Mouse (Mus musculus) macrophage (primary cell): Measurements from ENCODE around the gene Nap1l4. TPM values are rescaled to one million over a fixed set of nuclear protein-coding genes. Genes with fewer than 3 reads are reported as not detected.

Experiments
- H3K27ac ChIP-seq: fragments of 350-480 bp; formaldehyde crosslinking; 2 replicates; pipeline ENCODE4 v1.9.0; 2021
- H3K36me3 ChIP-seq: fragments of 350-480 bp; formaldehyde crosslinking; 2 replicates; pipeline ENCODE4 v1.9.0; 2021; ENCODE audit errors: inconsistent target
- H3K4me3 ChIP-seq: fragments of 350-480 bp; formaldehyde crosslinking; 2 replicates; pipeline ENCODE4 v1.9.0; 2021; ENCODE audit errors: inconsistent target
- H3K79me2 ChIP-seq: fragments of 350-480 bp; formaldehyde crosslinking; 2 replicates; pipeline ENCODE4 v1.9.0; 2021; ENCODE audit errors: inconsistent target
- WGBS: methylation state at CpG from one replicate; pipeline ENCODE4 v1.1.7; 2026; ENCODE audit warnings: inconsistent platforms; ENCODE audit not compliant: missing documents; 5-methylcytosine and 5-hydroxymethylcytosine counted together
- polyA plus RNA-seq: library from polyadenylated mRNA; stranded (reverse); fragments of 250-400 nt; gene quantifications from 3 replicates; pipeline ENCODE4 v1.2.4, GENCODE M21; 2018; ENCODE audit warnings: inconsistent platforms
- total RNA-seq, 78 experiments: library from RNA; depleted of rRNA; stranded (reverse); fragments of 250-400 nt; gene quantifications; 1 replicate in 9 of 78; 2 replicates in 24 of 78; 3 replicates in 43 of 78; 4 replicates in 2 of 78; pipeline ENCODE4 v1.2.4; 2018; ENCODE audit warnings: inconsistent platforms in 56 of 78

The Nap1l4 gene
- total RNA-seq (2018; cell fraction: chromatin; rRNA removed): 100 to 1,000 TPM in 21 of 26 experiments, 10 to 100 TPM in 5; 62.8 to 206 (median 114) TPM
- 10 to 100 TPM; 53.4 to 80.7 (median 60.5) TPM for total RNA-seq (2018; cell fraction: cytosol; rRNA removed)
- 10 to 100 TPM; 42.8 to 93.8 (median 64.7) TPM for total RNA-seq (2018; cell fraction: nucleus; rRNA removed)
- 53.7 to 124 TPM (median 75.6 TPM) in 3 replicates for polyA plus RNA-seq

- WGBS: 0% methylated on average over 38 of the region's 43 CpGs
- H3K27ac ChIP-seq: peak within 1 kb of the TSS; percentile 82
Observed at GRCm38 (mm10) chr7:143548976-143549457, at the start of gene Nap1l4. Nap1l4 (minus strand) TSS chr7:143549106.

GRCm38 (mm10) chr7:143594865-143595264, 46.0 kb upstream of the Nap1l4 start:
- no peak overlapping the region for H3K4me3 ChIP-seq
- H3K36me3 ChIP-seq: peaks cover 28% of the 10 kb centered on the region; the same call in 1 of the 2 replicates
- WGBS: 94% methylated on average over 5 of the region's 5 CpGs
- H3K79me2 ChIP-seq: peaks cover 99% of the 10 kb centered on the region
- H3K27ac ChIP-seq: no peak overlapping the region

More at GRCm38 (mm10) chr7:143548976-143549457, at the start of gene Nap1l4:
- H3K4me3 ChIP-seq: peak within 1 kb of the TSS; percentile 83
- H3K36me3 ChIP-seq: no peaks in the 10 kb centered on the region
- H3K79me2 ChIP-seq: peaks cover 44% of the 10 kb centered on the region

DNA sequence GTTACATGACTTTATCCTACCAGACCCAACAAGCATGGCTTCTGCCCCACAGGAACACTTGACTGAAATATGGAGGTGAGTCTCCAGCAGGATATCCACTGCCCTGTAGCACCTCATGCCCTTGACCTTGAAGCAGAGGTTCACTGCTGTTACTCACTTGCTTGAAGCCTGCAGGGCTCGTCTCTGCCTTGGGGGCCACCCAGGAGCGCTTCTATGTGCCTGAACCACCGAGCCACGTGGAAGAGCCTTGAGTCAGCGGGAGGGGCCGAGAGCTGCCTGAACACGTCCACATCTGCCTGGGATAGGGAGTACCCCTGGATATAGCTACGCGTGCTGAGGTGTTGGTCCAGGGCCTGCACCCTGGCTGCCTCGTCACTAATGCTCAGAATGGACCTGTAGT, 43.3 kb upstream of the Nap1l4 start:
- Histone ChIP-seq H3K27ac (no peak overlapping the region), H3K79me2 (peaks cover 84% of the 10 kb centered on the region), H3K4me3 (no peak overlapping the region), H3K36me3 (peaks cover 47% of the 10 kb centered on the region)
- WGBS: 90% methylated on average over 10 of the region's 10 CpGs

- WGBS: 89% methylated on average over 4 of the region's 4 CpGs
- no peak overlapping the region for H3K4me3 ChIP-seq
- H3K27ac ChIP-seq: no peak overlapping the region
- H3K79me2 ChIP-seq: peaks cover 41% of the 10 kb centered on the region
- H3K36me3 ChIP-seq: peaks cover 85% of the 10 kb centered on the region
Observed at GRCm38 (mm10) chr7:143588006-143588405, 39.1 kb upstream of the Nap1l4 start.

- H3K36me3 ChIP-seq: peaks cover 85% of the 10 kb centered on the region
- no peak overlapping the region for H3K4me3 ChIP-seq
- no peak overlapping the region for H3K27ac ChIP-seq
- 90% methylated on average over 3 of the region's 5 CpGs for WGBS
- H3K79me2 ChIP-seq: peaks cover 37% of the 10 kb centered on the region
Observed at GRCm38 (mm10) chr7:143587586-143587985, 38.7 kb upstream of the Nap1l4 start.

GRCm38 (mm10) chr7:143583956-143584355, 35.0 kb upstream of the Nap1l4 start:
- peaks cover 86% of the 10 kb centered on the region for H3K36me3 ChIP-seq

DNA sequence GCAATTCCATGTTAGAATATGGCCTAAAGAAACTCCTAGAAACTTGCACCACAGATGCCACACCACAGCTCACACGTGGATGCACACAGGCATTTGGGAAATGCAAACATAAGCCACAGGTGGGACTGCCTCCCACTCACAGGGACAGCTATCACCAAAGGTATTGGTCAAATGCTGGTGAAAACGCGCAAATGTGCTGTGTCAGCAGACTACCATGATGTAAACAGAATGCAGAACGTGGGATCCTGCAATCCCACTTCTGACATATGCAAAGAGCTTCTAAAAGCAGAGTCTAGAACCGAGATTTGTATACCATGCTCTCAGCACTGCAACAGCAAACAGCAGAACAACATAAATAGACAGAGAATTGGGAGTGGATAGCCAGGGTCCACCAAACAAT, 34.1 kb upstream of the Nap1l4 start:
- Histone ChIP-seq H3K4me3 (no peak overlapping the region), H3K36me3 (peaks cover 86% of the 10 kb centered on the region), H3K27ac (no peak overlapping the region), H3K79me2 (no peaks in the 10 kb centered on the region)
- 97% methylated on average over 5 of the region's 5 CpGs for WGBS

More at GRCm38 (mm10) chr7:143583956-143584355, 35.0 kb upstream of the Nap1l4 start:
- H3K4me3 ChIP-seq: no peak overlapping the region
- 50% methylated on average over 3 of the region's 3 CpGs for WGBS
- H3K27ac ChIP-seq: no peak overlapping the region
- peaks cover under 1% of the 10 kb centered on the region; the same call in 1 of the 2 replicates for H3K79me2 ChIP-seq

DNA sequence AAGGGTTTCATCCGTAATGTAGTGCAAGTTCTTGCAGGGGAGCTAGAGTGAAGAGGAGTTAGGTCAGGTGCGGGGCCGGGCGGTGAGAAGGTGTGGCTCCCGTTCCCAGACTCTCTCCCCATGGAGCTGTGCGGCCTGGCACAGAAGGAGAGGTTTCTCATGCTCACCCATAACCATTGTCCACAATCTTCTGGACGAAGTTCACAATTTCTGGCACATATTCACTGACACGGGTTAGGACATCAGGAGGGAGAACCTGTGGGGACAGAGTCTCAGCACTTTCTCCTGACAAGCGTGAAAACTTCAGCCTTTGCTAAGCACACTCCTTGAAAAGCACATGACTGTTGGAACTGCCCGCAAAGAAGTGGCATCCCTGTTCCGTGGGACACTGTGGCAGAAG, 26.8 kb upstream of the Nap1l4 start:
- 97% methylated on average over 11 of the region's 11 CpGs for WGBS
- Histone ChIP-seq H3K4me3 (no peak overlapping the region), H3K79me2 (no peaks in the 10 kb centered on the region), H3K27ac (no peak overlapping the region), H3K36me3 (peaks cover 92% of the 10 kb centered on the region)

- no peak overlapping the region for H3K4me3 ChIP-seq
- H3K27ac ChIP-seq: no peak overlapping the region
- 24% methylated on average over 3 of the region's 3 CpGs for WGBS
Observed at GRCm38 (mm10) chr7:143565648-143566039, 16.7 kb upstream of the Nap1l4 start.

DNA sequence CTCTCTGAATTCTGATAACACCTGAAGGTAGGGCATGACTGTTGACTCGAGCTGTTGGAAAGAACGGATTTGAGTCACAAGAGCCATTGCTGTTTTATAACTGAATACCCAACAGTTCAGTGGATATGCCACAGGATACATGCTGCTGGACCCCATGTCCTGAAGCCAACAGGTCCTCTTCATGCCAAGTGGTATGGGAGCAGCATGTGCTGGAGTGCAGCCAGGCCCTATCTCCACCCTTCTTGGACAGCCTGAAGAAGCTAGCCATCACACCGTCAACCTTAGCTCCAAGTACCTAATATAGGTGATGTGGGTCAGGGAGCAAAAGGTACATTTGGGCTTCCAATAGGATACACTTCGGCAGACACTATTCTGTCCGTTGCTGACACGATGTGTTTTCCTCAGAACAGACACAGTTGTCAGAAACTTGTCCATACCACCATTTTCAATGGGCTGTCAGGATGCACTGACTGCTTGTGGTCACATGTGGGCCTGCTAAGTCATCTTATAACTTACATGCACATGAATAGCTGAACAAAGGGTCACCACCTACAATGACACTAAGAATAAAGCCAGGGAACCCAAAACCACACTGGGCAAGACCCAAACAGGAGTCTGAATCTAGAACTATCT, 16.2 kb upstream of the Nap1l4 start:
- Histone ChIP-seq H3K79me2 (no peaks in the 10 kb centered on the region), H3K36me3 (peaks cover 98% of the 10 kb centered on the region), H3K27ac (no peak overlapping the region), H3K4me3 (no peak overlapping the region)
- WGBS: 64% methylated on average over 6 of the region's 6 CpGs

More at GRCm38 (mm10) chr7:143565648-143566039, 16.7 kb upstream of the Nap1l4 start:
- H3K79me2 ChIP-seq: no peaks in the 10 kb centered on the region
- peaks cover 98% of the 10 kb centered on the region for H3K36me3 ChIP-seq

DNA sequence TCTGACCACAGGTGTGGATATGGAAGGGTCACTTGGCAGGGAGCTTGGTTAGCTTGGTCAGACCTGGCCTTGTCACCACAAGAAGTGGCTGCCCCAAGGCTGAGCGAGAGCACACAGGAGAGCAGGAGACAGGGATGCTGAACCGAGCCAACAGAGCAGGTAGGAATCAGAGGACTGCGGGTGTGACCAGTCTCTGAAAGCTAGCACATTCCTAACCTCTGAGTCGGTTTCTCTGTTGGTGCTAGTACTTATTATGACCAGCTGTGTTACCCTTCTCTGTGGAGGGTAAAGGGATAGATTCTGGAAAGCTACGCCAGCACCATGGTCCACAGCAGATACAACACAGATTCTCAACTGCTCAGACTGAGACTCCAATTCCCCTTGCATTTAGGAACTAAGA, 14.9 kb upstream of the Nap1l4 start:
- Histone ChIP-seq H3K4me3 (no peak overlapping the region), H3K36me3 (peaks cover 95% of the 10 kb centered on the region), H3K27ac (no peak overlapping the region), H3K79me2 (no peaks in the 10 kb centered on the region)
- WGBS: 95% methylated on average over 5 of the region's 5 CpGs

DNA sequence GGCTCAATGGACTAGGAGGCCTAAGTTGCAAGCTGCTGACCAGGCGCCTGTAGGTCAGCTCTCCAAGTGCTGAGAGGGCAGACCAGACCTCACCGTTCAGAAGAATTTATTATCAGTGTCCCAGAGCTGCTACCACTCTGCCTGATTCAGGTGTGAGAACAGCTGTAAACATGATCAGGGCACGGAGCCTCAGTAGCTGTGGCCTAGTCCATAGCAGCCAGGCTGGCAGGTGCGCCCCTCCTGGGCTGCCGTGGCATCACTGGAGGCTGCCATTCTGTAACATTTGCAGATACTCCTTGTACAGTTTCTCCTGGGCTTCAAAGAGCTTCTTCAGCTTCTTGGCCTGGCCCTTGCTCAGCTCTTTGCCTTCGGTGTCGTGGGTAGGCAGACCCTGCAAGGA, 8.7 kb upstream of the Nap1l4 start:
- WGBS: 88% methylated on average over 7 of the region's 7 CpGs
- Histone ChIP-seq H3K27ac (no peak overlapping the region), H3K4me3 (no peak overlapping the region), H3K36me3 (peaks cover 74% of the 10 kb centered on the region), H3K79me2 (no peaks in the 10 kb centered on the region)

GRCm38 (mm10) chr7:143556964-143557610, 8.2 kb upstream of the Nap1l4 start:
- Histone ChIP-seq H3K4me3 (no peak overlapping the region), H3K27ac (no peak overlapping the region), H3K36me3 (peaks cover 69% of the 10 kb centered on the region), H3K79me2 (no peaks in the 10 kb centered on the region)
- 79% methylated on average over 8 of the region's 8 CpGs for WGBS

DNA sequence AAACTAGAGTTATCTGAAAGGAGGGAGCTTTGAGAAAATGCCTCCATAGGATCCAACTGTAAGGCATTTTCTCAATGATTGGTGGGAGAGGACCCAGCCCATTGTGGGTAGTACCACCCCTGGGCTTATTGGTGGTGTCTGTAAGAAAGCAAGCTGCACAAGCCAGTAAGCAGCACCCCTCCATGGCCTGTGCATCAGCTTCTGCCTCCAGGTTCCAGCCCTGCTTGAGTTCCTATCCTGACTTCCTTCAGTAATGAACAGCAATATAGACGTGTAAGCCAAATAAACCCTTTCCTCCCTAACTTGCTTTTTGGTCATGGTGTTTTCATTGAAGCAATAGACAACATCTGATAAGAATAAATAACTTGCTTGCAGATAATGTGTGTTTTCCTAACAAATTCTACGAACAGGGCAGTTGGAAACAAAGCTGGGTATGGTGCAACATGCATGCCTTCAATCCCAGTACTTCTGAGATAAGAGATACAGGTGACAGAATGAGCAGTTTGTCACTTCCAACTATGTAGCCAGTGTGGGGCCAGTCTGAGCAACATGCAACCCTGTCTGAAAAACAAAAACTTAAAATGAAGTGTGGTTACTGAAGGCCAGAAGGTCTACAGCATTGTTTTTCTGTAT, 798 bp upstream of the Nap1l4 start:
- WGBS: 62% methylated on average over 2 of the region's 2 CpGs
- H3K79me2 ChIP-seq: peaks cover 38% of the 10 kb centered on the region
- peak overlapping the region; percentile 56 for H3K27ac ChIP-seq
- H3K36me3 ChIP-seq: 0 out of 2 replicates have a peak, but pooled peaks cover under 1% of the 10 kb centered on the region
- H3K4me3 ChIP-seq: peak overlapping the region; percentile 48
